Mouse (Mus musculus) ES-E14 (cell line): ENCODE measurements at regions not wholly inside any gene's neighbourhood (a gene's known extent, or its start where the extent isn't known, plus 50 kb on each side); places are given as distances from the start of the nearest gene placed in this dataset.

Experiments used
- HCFC1 ChIP-seq: IDR thresholded peaks from 2 replicates; pipeline ENCODE4 v1.6.1; 2012; ENCODE audit warnings: low read length, inconsistent platforms, borderline replicate concordance; ENCODE audit not compliant: insufficient read depth
- MAFK ChIP-seq: IDR thresholded peaks from 2 replicates; pipeline ENCODE4 v1.6.1; 2014; ENCODE audit warnings: mild to moderate bottlenecking, low read depth, low read length, inconsistent platforms; ENCODE audit not compliant: insufficient read depth
- ZC3H11A ChIP-seq: IDR thresholded peaks from 2 replicates; pipeline ENCODE4 v1.6.1; 2012; ENCODE audit warnings: low read depth, mild to moderate bottlenecking, inconsistent platforms, low read length, borderline replicate concordance
- ZNF384 ChIP-seq: IDR thresholded peaks from 2 replicates; pipeline ENCODE4 v1.6.1; 2012; ENCODE audit warnings: low read depth, low read length, inconsistent platforms

- TF ChIP-seq ZC3H11A, result no peak
- TF ChIP-seq MAFK, result no peak
- no peak for TF ChIP-seq ZNF384
- no peak for TF ChIP-seq HCFC1
Observed at GRCm38 (mm10) chr17:80780303-80780702, 52.0 kb upstream of the Map4k3 start.
